Mouse (Mus musculus) lung, embryonic 14.5 days (tissue): ENCODE measurements around the gene Chmp4b. TPM values are rescaled to one million over a fixed set of nuclear protein-coding genes. Genes with fewer than 3 reads are reported as not detected.

Experiments
- ATAC-seq: fragments of 200-750 bp; cut with Nextera tagmentation; 2 replicates; pipeline ENCODE4 v1.8.0; 2017; ENCODE audit warnings: mild to moderate bottlenecking, moderate TSS enrichment, moderate library complexity; ENCODE audit not compliant: insufficient read depth
- DNase-seq: peaks from one replicate; pipeline ENCODE4 v3.0.0-alpha.2; 2015
- H3K27ac ChIP-seq: fragments of 300-500 bp; sonication (generic); 2 replicates; pipeline ENCODE4 v1.5.1; 2014; ENCODE audit warnings: low read depth, mild to moderate bottlenecking, moderate library complexity
- H3K27me3 ChIP-seq: fragments of 300-500 bp; sonication (generic); 2 replicates; pipeline ENCODE4 v1.6.1; 2014; ENCODE audit warnings: low read length, control low read depth; ENCODE audit not compliant: insufficient read depth
- H3K36me3 ChIP-seq: fragments of 300-500 bp; sonication (generic); 2 replicates; pipeline ENCODE4 v1.6.1; 2014; ENCODE audit warnings: control low read depth; ENCODE audit not compliant: insufficient read depth
- H3K4me1 ChIP-seq: fragments of 300-500 bp; sonication (generic); 2 replicates; pipeline ENCODE4 v1.6.1; 2014; ENCODE audit warnings: antibody characterized with exemption, control low read depth; ENCODE audit not compliant: insufficient read depth
- H3K4me2 ChIP-seq: fragments of 300-500 bp; sonication (generic); 2 replicates; pipeline ENCODE4 v1.6.1; 2014; ENCODE audit warnings: mild to moderate bottlenecking
- H3K4me3 ChIP-seq: fragments of 300-500 bp; sonication (generic); 2 replicates; pipeline ENCODE4 v1.5.1; 2014; ENCODE audit warnings: low read depth, low read length
- H3K9ac ChIP-seq: fragments of 300-500 bp; sonication (generic); 2 replicates; pipeline ENCODE4 v1.6.1; 2014
- H3K9me3 ChIP-seq: fragments of 300-500 bp; sonication (generic); 2 replicates; pipeline ENCODE4 v1.6.1; 2016; ENCODE audit warnings: low read depth, low read length, control low read depth
- CTCF ChIP-seq: IDR thresholded peaks from 2 replicates; pipeline ENCODE4 v1.5.1; 2016; ENCODE audit warnings: antibody characterized with exemption, low read depth
- WGBS: fragments of 180-500 bp; shearing (Covaris S2); extraction: QIAGEN DNeasy Blood & Tissue Kit; methylation state at CpG from one replicate; pipeline ENCODE4 v1.1.7; 2014; 5-methylcytosine and 5-hydroxymethylcytosine counted together
- polyA plus RNA-seq: library from polyadenylated mRNA; unstranded; fragments of >200 nt; fragmentation: Nextera tagmentation; extraction: Ambion mirVana; gene quantifications from 2 replicates; pipeline ENCODE4 v1.2.1, GENCODE M21; 2014

Gene Chmp4b
- polyA plus RNA-seq: 14.9 and 15.0 TPM in 2 replicates

DNA sequence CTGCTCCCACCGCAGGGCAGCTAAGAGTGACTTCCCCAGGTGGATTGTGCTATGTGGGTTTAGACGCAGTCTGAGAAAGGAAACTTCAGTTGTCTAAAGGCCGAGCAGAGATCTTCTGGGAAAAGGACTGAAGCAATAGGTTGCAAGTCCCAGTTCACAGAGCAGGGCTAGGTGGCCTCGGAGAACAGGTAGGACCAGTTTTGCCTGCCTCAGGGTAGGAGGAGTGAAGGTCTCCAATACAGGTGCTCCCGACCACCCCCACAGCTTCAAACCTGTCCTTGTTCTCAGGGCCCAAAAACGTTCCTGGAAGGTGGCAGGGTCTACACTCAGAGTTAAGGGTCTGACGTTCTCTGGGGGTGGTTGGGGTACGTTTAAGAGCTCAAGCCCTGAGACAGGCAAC, at the start of gene Chmp4b:
Chmp4b (plus strand) TSS at position 343 of the 400 bp plus-strand sequence.
- Histone ChIP-seq H3K4me1 (no peaks in the 10 kb centered on the region), H3K27me3 (no peaks in the 10 kb centered on the region), H3K9ac (no peak within 1 kb of the TSS; the same call in 1 of the 2 replicates), H3K9me3 (no peaks in the 10 kb centered on the region), H3K4me3 (no peak within 1 kb of the TSS), H3K4me2 (peak within 1 kb of the TSS; percentile 42; the same call in 1 of the 2 replicates), H3K36me3 (no peaks in the 10 kb centered on the region), H3K27ac (peak within 1 kb of the TSS; percentile 92)
- 34% methylated on average over 8 of the region's 8 CpGs for WGBS
- ATAC-seq (peak; percentile 74), DNase-seq (peak; percentile 77)
- no peak for TF ChIP-seq CTCF

DNA sequence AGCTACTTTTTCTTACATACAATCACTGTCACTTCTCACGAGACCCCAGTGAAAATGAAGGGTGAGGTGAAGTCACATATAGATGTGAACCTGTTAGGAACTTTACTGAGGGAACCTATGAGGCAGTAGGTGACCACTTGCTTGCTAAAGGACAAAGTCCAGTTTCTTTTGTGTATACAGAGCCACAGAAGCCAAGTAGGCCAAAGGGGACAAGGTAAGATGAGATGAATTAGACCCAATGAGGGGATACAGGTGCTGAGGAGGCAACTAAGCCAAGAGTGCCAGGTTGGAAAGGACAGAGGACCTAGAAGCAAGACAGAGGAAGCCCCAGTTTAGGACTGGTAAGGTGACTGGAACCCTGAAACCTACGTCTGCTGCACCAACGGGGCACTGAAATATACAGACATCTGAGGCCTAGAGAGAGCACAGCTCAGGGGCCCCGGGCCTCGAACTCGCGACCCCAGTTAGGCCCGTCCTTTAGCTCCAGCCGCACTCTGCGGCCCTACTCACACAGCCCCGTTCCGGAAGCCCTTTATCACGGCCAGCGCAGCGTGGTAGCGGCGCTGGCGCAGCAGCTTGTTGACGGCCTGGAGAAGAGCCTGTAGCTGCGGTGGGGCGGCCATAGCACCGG, 48.4 kb upstream of the Chmp4b start:
- WGBS: 13% methylated on average over 22 of the region's 22 CpGs
- ATAC-seq (no peak), DNase-seq (peak; percentile 12)
- peak overlapping the region; percentile 69 for H3K4me3 ChIP-seq
- no peak for TF ChIP-seq CTCF
- H3K4me2 ChIP-seq: peak overlapping the region; percentile 81
- H3K4me1 ChIP-seq: 0 out of 2 replicates have a peak, but pooled peaks cover 4% of the 10 kb centered on the region
- H3K27ac ChIP-seq: peak overlapping the region; percentile 12; the same call in 1 of the 2 replicates
- H3K9me3 ChIP-seq: no peaks in the 10 kb centered on the region
- no peaks in the 10 kb centered on the region for H3K36me3 ChIP-seq
- peak overlapping the region; percentile 71 for H3K9ac ChIP-seq
- no peaks in the 10 kb centered on the region for H3K27me3 ChIP-seq

GRCm38 (mm10) chr2:154603638-154604153, 47.8 kb upstream of the Chmp4b start, which contains the start of gene Pxmp4:
TSS of gene Pxmp4 (minus strand) at chr2:154603708.
- Histone ChIP-seq H3K9ac (peak within 1 kb of the TSS; percentile 71), H3K9me3 (no peaks in the 10 kb centered on the region), H3K4me1 (0 out of 2 replicates have a peak, but pooled peaks cover 4% of the 10 kb centered on the region), H3K36me3 (no peaks in the 10 kb centered on the region), H3K27me3 (no peaks in the 10 kb centered on the region), H3K4me3 (peak within 1 kb of the TSS; percentile 69), H3K4me2 (peak within 1 kb of the TSS; percentile 81), H3K27ac (peak within 1 kb of the TSS; percentile 12; the same call in 1 of the 2 replicates)
- ATAC-seq (peak; percentile 100), DNase-seq (peak; percentile 99)
- WGBS: under 1% methylated on average over 13 of the region's 13 CpGs
- no peak for TF ChIP-seq CTCF

DNA sequence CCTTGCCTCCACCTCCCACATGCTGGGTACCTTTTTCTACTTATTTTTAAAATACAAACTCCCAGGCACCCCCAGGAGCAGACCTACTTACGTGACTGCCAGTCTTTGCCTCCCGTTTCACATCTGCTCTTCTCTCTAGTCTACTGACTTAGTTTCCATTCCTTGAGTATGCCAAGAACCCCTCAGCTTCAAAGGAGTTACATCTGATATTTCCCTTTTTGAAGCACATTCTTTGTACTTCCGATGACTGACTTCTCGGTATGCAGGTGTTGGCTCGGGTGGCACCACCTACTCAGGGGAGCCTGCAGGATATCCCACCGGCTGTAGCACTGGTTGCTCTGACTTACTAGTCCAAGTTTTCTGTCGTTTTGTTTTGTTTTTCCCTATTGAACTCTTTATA, 47.3 kb upstream of the Chmp4b start:
- TF ChIP-seq CTCF: no peak
- H3K9ac ChIP-seq: no peak overlapping the region
- ATAC-seq (no peak), DNase-seq (no peak)
- H3K4me3 ChIP-seq: peak overlapping the region; percentile 69
- 0 out of 2 replicates have a peak, but pooled peaks cover 4% of the 10 kb centered on the region for H3K4me1 ChIP-seq
- no peaks in the 10 kb centered on the region for H3K36me3 ChIP-seq
- no peaks in the 10 kb centered on the region for H3K9me3 ChIP-seq
- WGBS: 25% methylated on average over 7 of the region's 7 CpGs
- peak overlapping the region; percentile 59 for H3K4me2 ChIP-seq
- no peaks in the 10 kb centered on the region for H3K27me3 ChIP-seq
- H3K27ac ChIP-seq: no peak overlapping the region

DNA sequence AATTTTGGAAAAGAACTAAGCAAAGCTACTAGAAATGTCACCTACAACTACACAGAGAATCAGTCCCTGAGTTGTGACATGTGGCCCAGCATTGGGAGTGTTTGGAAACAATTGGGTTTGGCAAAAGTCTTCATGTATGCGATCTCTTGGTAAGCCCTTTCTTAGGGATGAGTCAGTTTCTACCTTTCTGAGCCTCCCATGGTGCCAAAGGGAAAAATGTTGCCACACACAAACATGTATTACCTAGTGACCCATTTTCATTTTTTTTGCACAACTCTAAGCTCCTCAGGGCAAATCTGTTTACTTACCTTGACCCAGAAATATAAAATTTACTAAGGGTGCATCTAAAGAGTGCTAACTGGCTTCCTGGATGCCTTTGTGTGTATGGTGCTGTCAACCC, 44.5 kb upstream of the Chmp4b start:
- Histone ChIP-seq H3K9ac (no peak overlapping the region), H3K27me3 (no peaks in the 10 kb centered on the region), H3K36me3 (no peaks in the 10 kb centered on the region), H3K4me1 (0 out of 2 replicates have a peak, but pooled peaks cover 4% of the 10 kb centered on the region), H3K4me2 (no peak overlapping the region), H3K4me3 (no peak overlapping the region), H3K9me3 (no peaks in the 10 kb centered on the region), H3K27ac (no peak overlapping the region)
- DNase-seq (no peak), ATAC-seq (no peak)
- 81% methylated on average over 1 of the region's 1 CpGs for WGBS
- no peak for TF ChIP-seq CTCF

- Histone ChIP-seq H3K4me2 (no peak overlapping the region), H3K4me1 (peaks cover 5% of the 10 kb centered on the region; the same call in 1 of the 2 replicates), H3K27ac (no peak overlapping the region), H3K27me3 (no peaks in the 10 kb centered on the region), H3K4me3 (no peak overlapping the region), H3K36me3 (no peaks in the 10 kb centered on the region), H3K9me3 (no peaks in the 10 kb centered on the region), H3K9ac (no peak overlapping the region)
- no peak for TF ChIP-seq CTCF
- 61% methylated on average over 10 of the region's 10 CpGs for WGBS
- DNase-seq (no peak), ATAC-seq (no peak)
These were observed 42.3 kb upstream of the Chmp4b start for GRCm38 (mm10) chr2:154609050-154609767.
